Mouse (Mus musculus): Measurements from ENCODE around the gene Podnl1. TPM values are rescaled to one million over a fixed set of nuclear protein-coding genes. Genes with fewer than 3 reads are reported as not detected.

Gene Podnl1
- polyA plus RNA-seq, 1 experiment, result 0.31 TPM

- DNase-seq (ENCODE audit: low read depth), result no peak
- no peak for TF ChIP-seq CTCF (IDR thresholded peaks at IDR 0.05; ENCODE audit: borderline replicate concordance, extremely low read depth, insufficient read depth, insufficient read length)
- no peak for TF ChIP-seq POLR2A (IDR thresholded peaks at IDR 0.05; ENCODE audit: borderline replicate concordance, extremely low read depth, insufficient read depth, insufficient read length, poor library complexity, severe bottlenecking)
Observed at GRCm38 (mm10) chr8:84167696-84168095, 41.9 kb downstream of the Podnl1 start.

- TF ChIP-seq POLR2A (IDR thresholded peaks at IDR 0.05; ENCODE audit: borderline replicate concordance, extremely low read depth, insufficient read depth, insufficient read length, poor library complexity, severe bottlenecking) (no peak), CTCF (IDR thresholded peaks at IDR 0.05; ENCODE audit: borderline replicate concordance, extremely low read depth, insufficient read depth, insufficient read length) (no peak)
- no peak for DNase-seq (ENCODE audit: low read depth)
Observed at GRCm38 (mm10) chr8:84170096-84170495, 44.3 kb downstream of the Podnl1 start.

- DNase-seq (ENCODE audit: low read depth), result no peak
- no peak for TF ChIP-seq POLR2A (IDR thresholded peaks at IDR 0.05; ENCODE audit: borderline replicate concordance, extremely low read depth, insufficient read depth, insufficient read length, poor library complexity, severe bottlenecking)
- peak; percentile 34; the same call in 1 of the 2 replicates for TF ChIP-seq CTCF (IDR thresholded peaks at IDR 0.05; ENCODE audit: borderline replicate concordance, extremely low read depth, insufficient read depth, insufficient read length)
Observed at GRCm38 (mm10) chr8:84173861-84174260, 48.1 kb downstream of the Podnl1 start.

GRCm38 (mm10) chr8:84176560-84176959, 50.8 kb downstream of the Podnl1 start:
- no peak for TF ChIP-seq CTCF (IDR thresholded peaks at IDR 0.05; ENCODE audit: borderline replicate concordance, extremely low read depth, insufficient read depth, insufficient read length)
- no peak for TF ChIP-seq POLR2A (IDR thresholded peaks at IDR 0.05; ENCODE audit: borderline replicate concordance, extremely low read depth, insufficient read depth, insufficient read length, poor library complexity, severe bottlenecking)
- no peak for DNase-seq (ENCODE audit: low read depth)

GRCm38 (mm10) chr8:84177405-84177804, 51.6 kb downstream of the Podnl1 start:
- no peak for DNase-seq (ENCODE audit: low read depth)
- TF ChIP-seq CTCF (IDR thresholded peaks at IDR 0.05; ENCODE audit: borderline replicate concordance, extremely low read depth, insufficient read depth, insufficient read length) (no peak), POLR2A (IDR thresholded peaks at IDR 0.05; ENCODE audit: borderline replicate concordance, extremely low read depth, insufficient read depth, insufficient read length, poor library complexity, severe bottlenecking) (no peak)

GRCm38 (mm10) chr8:84178592-84178991, 52.8 kb downstream of the Podnl1 start:
- no peak for DNase-seq (ENCODE audit: low read depth)
- TF ChIP-seq CTCF (IDR thresholded peaks at IDR 0.05; ENCODE audit: borderline replicate concordance, extremely low read depth, insufficient read depth, insufficient read length) (no peak), POLR2A (IDR thresholded peaks at IDR 0.05; ENCODE audit: borderline replicate concordance, extremely low read depth, insufficient read depth, insufficient read length, poor library complexity, severe bottlenecking) (no peak)

- no peak for TF ChIP-seq POLR2A (IDR thresholded peaks at IDR 0.05; ENCODE audit: borderline replicate concordance, extremely low read depth, insufficient read depth, insufficient read length, poor library complexity, severe bottlenecking)
- TF ChIP-seq CTCF (IDR thresholded peaks at IDR 0.05; ENCODE audit: borderline replicate concordance, extremely low read depth, insufficient read depth, insufficient read length), result no peak
- DNase-seq (ENCODE audit: low read depth), result no peak
Observed at GRCm38 (mm10) chr8:84179946-84180345, 54.2 kb downstream of the Podnl1 start.

GRCm38 (mm10) chr8:84180530-84181190, 54.9 kb downstream of the Podnl1 start:
- TF ChIP-seq POLR2A (IDR thresholded peaks at IDR 0.05; ENCODE audit: borderline replicate concordance, extremely low read depth, insufficient read depth, insufficient read length, poor library complexity, severe bottlenecking) (no peak), CTCF (IDR thresholded peaks at IDR 0.05; ENCODE audit: borderline replicate concordance, extremely low read depth, insufficient read depth, insufficient read length) (no peak)
- DNase-seq (ENCODE audit: low read depth), result peak; percentile 90

Other genes starting within 250 kb of the Podnl1 start
- 237 and 327 TPM in 2 replicates for gene Adgrl1, start 225.9 kb upstream of the Podnl1 start, polyA plus RNA-seq (2012; rRNA removed)
- 0.62 and 0.77 TPM in 2 replicates for gene Gm10644, start 170.8 kb upstream of the Podnl1 start, polyA plus RNA-seq (2012; rRNA removed)
- 20.3 and 31.9 TPM in 2 replicates for gene Asf1b, start 170.5 kb upstream of the Podnl1 start, polyA plus RNA-seq (2012; rRNA removed)
- 121 and 143 TPM in 2 replicates for gene Prkaca, start 153.0 kb upstream of the Podnl1 start, polyA plus RNA-seq (2012; rRNA removed)
- 87.5 and 93.8 TPM in 2 replicates for gene Samd1, start 128.3 kb upstream of the Podnl1 start, polyA plus RNA-seq (2012; rRNA removed)
- 0.27 and 0.37 TPM in 2 replicates for gene 1700067K01Rik, start 124.5 kb upstream of the Podnl1 start, polyA plus RNA-seq (2012; rRNA removed)
- 0.07 and 0.35 TPM in 2 replicates for gene 2210011C24Rik, start 113.8 kb upstream of the Podnl1 start, polyA plus RNA-seq (2012; rRNA removed)
- 1.3 and 3.7 TPM in 2 replicates for gene Palm3, start 104.5 kb upstream of the Podnl1 start, polyA plus RNA-seq (2012; rRNA removed)
- 0.48 and 0.50 TPM in 2 replicates for gene Il27ra, start 83.4 kb upstream of the Podnl1 start, polyA plus RNA-seq (2012; rRNA removed)
- gene Rln3, start 81.0 kb upstream of the Podnl1 start, polyA plus RNA-seq (2012; rRNA removed), result 0.21 and 0.36 TPM in 2 replicates
- gene Gm10643, start 60.9 kb upstream of the Podnl1 start, polyA plus RNA-seq (2012; rRNA removed), result 2.0 and 2.9 TPM in 2 replicates
- gene Rfx1, start 59.2 kb upstream of the Podnl1 start, polyA plus RNA-seq (2012; rRNA removed), result 34.1 and 41.7 TPM in 2 replicates
- gene Dcaf15, start 21.2 kb upstream of the Podnl1 start, polyA plus RNA-seq (2012; rRNA removed), result 109 and 153 TPM in 2 replicates
- 44.9 and 47.9 TPM in 2 replicates for gene Cc2d1a, start 21.9 kb downstream of the Podnl1 start, polyA plus RNA-seq (2012; rRNA removed)
- gene 4930432K21Rik, start 22.0 kb downstream of the Podnl1 start, polyA plus RNA-seq (2012; rRNA removed), result 2.1 and 2.7 TPM in 2 replicates
- gene Nanos3, start 59.2 kb downstream of the Podnl1 start, polyA plus RNA-seq (2012; rRNA removed), result 5.3 and 7.5 TPM in 2 replicates
- 63.1 and 67.1 TPM in 2 replicates for gene Zswim4, start 111.1 kb downstream of the Podnl1 start, polyA plus RNA-seq (2012; rRNA removed)
- gene D8Ertd738e, start 123.7 kb downstream of the Podnl1 start, polyA plus RNA-seq (2012; rRNA removed), result 165 and 185 TPM in 2 replicates
- 37.4 and 62.2 TPM in 2 replicates for gene Mri1, start 131.3 kb downstream of the Podnl1 start, polyA plus RNA-seq (2012; rRNA removed)
- gene Ccdc130, start 144.4 kb downstream of the Podnl1 start, polyA plus RNA-seq (2012; rRNA removed), result 35.0 and 40.6 TPM in 2 replicates